Mouse (Mus musculus): ENCODE results near the gene Inafm1.

GRCm38 (mm10) chr7:16273766-16274140, 336 bp upstream of the Inafm1 start:
- TF ChIP-seq POLR2A (IDR thresholded peaks at IDR 0.05; ENCODE audit: insufficient read depth, low read depth, low read length) (peak; percentile 27; the same call in 1 of the 2 replicates), CTCF (IDR thresholded peaks at IDR 0.05; ENCODE audit: insufficient read depth, low read depth, low read length) (no peak)

Measured in olfactory bulb, adult 2 months (tissue).